ENCODE assay signal across 9 mouse cellular contexts in the genomic region with DNA sequence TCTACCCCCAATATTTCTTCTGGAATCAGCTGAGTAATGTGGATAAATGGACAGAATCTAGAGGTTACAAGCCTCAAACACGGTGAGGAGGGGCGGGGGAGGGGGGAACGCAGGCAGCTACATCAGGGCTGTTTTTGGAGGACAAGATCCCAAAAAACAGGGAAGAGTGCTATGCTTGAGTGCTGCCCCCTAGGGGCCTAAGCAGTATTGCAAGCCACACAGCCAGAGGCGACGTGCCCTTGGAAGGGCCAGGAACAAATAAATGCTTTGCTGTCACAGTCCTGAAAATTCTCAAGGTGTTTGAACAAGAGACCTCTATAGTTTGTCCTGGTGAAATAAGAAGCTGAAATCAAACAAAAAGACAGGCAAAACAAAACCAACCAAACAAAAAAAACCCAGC. TPM values are rescaled to one million over a fixed set of nuclear protein-coding genes. Genes with fewer than 3 reads are reported as not detected.
DNase-seq lines count a peak whose midpoint lies in the region; ATAC-seq and TF ChIP-seq lines count a peak whose summit lies in the region.
"Had no signal": no experiment of that assay in that cellular context is flagged by ENCODE, and none has a peak within 500 bp of the region (broad histone marks: within the 10 kb centered on the region; RNA-seq: fewer than 3 reads in every experiment).

No protein-coding gene starts in this region.

- peak; percentile 85 for TF ChIP-seq CTCF in liver, postnatal 0 days (IDR thresholded peaks at IDR 0.05; ENCODE audit: low read depth)

- H3K9me3 ChIP-seq in midbrain, embryonic 14.5 days (ENCODE audit: control insufficient read depth, low read length) = no peaks in the 10 kb centered on the region
- H3K9me3 ChIP-seq in midbrain, embryonic 15.5 days = no peaks in the 10 kb centered on the region
- no peaks in the 10 kb centered on the region for H3K9me3 ChIP-seq in embryonic facial prominence, embryonic 11.5 days (replicated peaks; ENCODE audit: control insufficient read depth, low read length)
- H3K9me3 ChIP-seq in liver, postnatal 0 days (ENCODE audit: low read length) = peaks cover 4% of the 10 kb centered on the region
- H3K9me3 ChIP-seq: neural tube, embryonic 12.5 days had no signal

- H3K27me3 ChIP-seq in midbrain, embryonic 14.5 days (ENCODE audit: control insufficient read depth, insufficient read depth, low read length) = no peaks in the 10 kb centered on the region
- H3K27me3 ChIP-seq in midbrain, embryonic 15.5 days (replicated peaks) = no peaks in the 10 kb centered on the region
- H3K27me3 ChIP-seq in embryonic facial prominence, embryonic 11.5 days (ENCODE audit: control insufficient read depth, insufficient read depth, low read length) = no peaks in the 10 kb centered on the region
- no peaks in the 10 kb centered on the region for H3K27me3 ChIP-seq in liver, postnatal 0 days (ENCODE audit: insufficient read depth, low read length)
- H3K27me3 ChIP-seq: neural tube, embryonic 12.5 days had no signal

- no peak overlapping the region for H3K4me3 ChIP-seq in midbrain, embryonic 14.5 days (replicated peaks; ENCODE audit: low read depth, low read length)
- H3K4me3 ChIP-seq in midbrain, embryonic 15.5 days = no peak overlapping the region
- no peak overlapping the region for H3K4me3 ChIP-seq in embryonic facial prominence, embryonic 11.5 days (ENCODE audit: low read depth, low read length)
- H3K4me3 ChIP-seq in liver, postnatal 0 days (ENCODE audit: low read depth, low read length) = no peak overlapping the region
- H3K4me3 ChIP-seq: neural tube, embryonic 12.5 days had no signal

- H3K4me1 ChIP-seq in midbrain, embryonic 14.5 days (ENCODE audit: control insufficient read depth, insufficient read depth, low read length) = peaks cover 6% of the 10 kb centered on the region
- H3K4me1 ChIP-seq in midbrain, embryonic 15.5 days = peaks cover 12% of the 10 kb centered on the region
- peaks cover 1% of the 10 kb centered on the region; the same call in 1 of the 2 replicates for H3K4me1 ChIP-seq in embryonic facial prominence, embryonic 11.5 days (ENCODE audit: control insufficient read depth, insufficient read depth, low read length)
- peaks cover 13% of the 10 kb centered on the region for H3K4me1 ChIP-seq in liver, postnatal 0 days (ENCODE audit: insufficient read depth)

- ATAC-seq in midbrain, embryonic 14.5 days (ENCODE audit: low FRiP score, low TSS enrichment) = no peak
- ATAC-seq in midbrain, embryonic 15.5 days (replicated peaks) = no peak
- no peak for ATAC-seq in embryonic facial prominence, embryonic 11.5 days (replicated peaks; ENCODE audit: insufficient number of reproducible peaks, low FRiP score, low TSS enrichment, low read depth)
- ATAC-seq in liver, postnatal 0 days = no peak
- no peak for ATAC-seq in erythroid progenitor cell, adult 5-6 weeks (replicated peaks; ENCODE audit: low FRiP score, poor library complexity, severe bottlenecking)

- WGBS in midbrain, embryonic 14.5 days = 2% methylated on average over 5 of the region's 5 CpGs
- 3% methylated on average over 5 of the region's 5 CpGs for WGBS in midbrain, embryonic 15.5 days
- 6% methylated on average over 5 of the region's 5 CpGs for WGBS in embryonic facial prominence, embryonic 11.5 days
- 6% methylated on average over 5 of the region's 5 CpGs for WGBS in liver, postnatal 0 days (ENCODE audit: insufficient replicate concordance)

- peak; percentile 85 for DNase-seq in midbrain, embryonic 14.5 days
- DNase-seq in adrenal gland, postnatal 14 days = peak; percentile 92
- peak; percentile 86 for DNase-seq in embryonic facial prominence, embryonic 11.5 days (ENCODE audit: low spot score)
- DNase-seq in kidney, postnatal 10 days = peak; percentile 90
- DNase-seq in liver, postnatal 0 days = peak; percentile 82
- DNase-seq in right cerebral cortex, postnatal 25 days = peak; percentile 65

- H3K36me3 ChIP-seq in midbrain, embryonic 14.5 days (ENCODE audit: control insufficient read depth, insufficient read depth, low read length) = no peaks in the 10 kb centered on the region
- H3K36me3 ChIP-seq in midbrain, embryonic 15.5 days (replicated peaks) = no peaks in the 10 kb centered on the region
- no peaks in the 10 kb centered on the region; the same call in 1 of the 2 replicates for H3K36me3 ChIP-seq in embryonic facial prominence, embryonic 11.5 days (replicated peaks; ENCODE audit: control insufficient read depth, insufficient read depth, low read depth, low read length)
- no peaks in the 10 kb centered on the region for H3K36me3 ChIP-seq in liver, postnatal 0 days (replicated peaks; ENCODE audit: insufficient read depth, low read length)
- H3K36me3 ChIP-seq: neural tube, embryonic 12.5 days had no signal

- H3K9ac ChIP-seq in midbrain, embryonic 14.5 days (replicated peaks; ENCODE audit: low read length) = no peak overlapping the region
- H3K9ac ChIP-seq in midbrain, embryonic 15.5 days = no peak overlapping the region
- H3K9ac ChIP-seq in embryonic facial prominence, embryonic 11.5 days (replicated peaks; ENCODE audit: low read length) = no peak overlapping the region
- no peak overlapping the region for H3K9ac ChIP-seq in liver, postnatal 0 days (replicated peaks)
- H3K9ac ChIP-seq: neural tube, embryonic 12.5 days had no signal

- H3K4me2 ChIP-seq in midbrain, embryonic 14.5 days (ENCODE audit: low read length) = no peak overlapping the region
- H3K4me2 ChIP-seq in midbrain, embryonic 15.5 days = no peak overlapping the region
- no peak overlapping the region for H3K4me2 ChIP-seq in embryonic facial prominence, embryonic 11.5 days (ENCODE audit: low read depth, low read length)
- H3K4me2 ChIP-seq in liver, postnatal 0 days (ENCODE audit: low read depth, low read length) = no peak overlapping the region
- H3K4me2 ChIP-seq: neural tube, embryonic 12.5 days had no signal

- TF ChIP-seq EP300 in liver, postnatal 0 days (IDR thresholded peaks at IDR 0.05; ENCODE audit: low read depth) = no peak

- no peak overlapping the region for H3K27ac ChIP-seq in midbrain, embryonic 14.5 days (replicated peaks; ENCODE audit: low read depth, low read length)
- H3K27ac ChIP-seq in midbrain, embryonic 15.5 days = no peak overlapping the region
- no peak overlapping the region for H3K27ac ChIP-seq in embryonic facial prominence, embryonic 11.5 days (replicated peaks; ENCODE audit: low read depth, low read length)
- H3K27ac ChIP-seq in liver, postnatal 0 days (ENCODE audit: low read depth) = no peak overlapping the region
- H3K27ac ChIP-seq: neural tube, embryonic 12.5 days had no signal

RNA-seq across cellular contexts. Expression of a gene that starts 3.6 kb away (rescaled TPM):
- polyA plus RNA-seq in midbrain, embryonic 14.5 days (2014; fragmentation: Nextera tagmentation; extraction: Ambion mirVana) = 3,781 and 4,177 TPM in 2 replicates
- polyA plus RNA-seq in midbrain, embryonic 15.5 days (2015; fragmentation: Nextera tagmentation; extraction: Ambion mirVana) = 3,416 and 3,418 TPM in 2 replicates
- 1,829 and 1,894 TPM in 2 replicates for total RNA-seq in adrenal gland, postnatal 14 days (2021)
- 5,819 and 6,203 TPM in 2 replicates for polyA plus RNA-seq in embryonic facial prominence, embryonic 11.5 days (2014; fragmentation: Nextera tagmentation; extraction: Ambion mirVana)
- 2,313 and 2,332 TPM in 2 replicates for polyA plus RNA-seq in liver, postnatal 0 days (2015; fragmentation: Nextera tagmentation; extraction: Ambion mirVana)
- total RNA-seq in erythroid progenitor cell, adult 5-6 weeks (2015; ENCODE audit: low replicate concordance) = 1,149 and 1,152 TPM in 2 replicates
- 288 and 328 TPM in 2 replicates for total RNA-seq in erythroid progenitor cell, adult 5-6 weeks (2017; ENCODE audit: low replicate concordance)

RNA-seq across cellular contexts. Expression of a gene that starts 22.8 kb away (rescaled TPM):
- 41.6 and 42.6 TPM in 2 replicates for polyA plus RNA-seq in midbrain, embryonic 14.5 days (2014; fragmentation: Nextera tagmentation; extraction: Ambion mirVana)
- 39.0 and 41.0 TPM in 2 replicates for polyA plus RNA-seq in midbrain, embryonic 15.5 days (2015; fragmentation: Nextera tagmentation; extraction: Ambion mirVana)
- total RNA-seq in adrenal gland, postnatal 14 days (2021) = 44.7 and 51.3 TPM in 2 replicates
- polyA plus RNA-seq in embryonic facial prominence, embryonic 11.5 days (2014; fragmentation: Nextera tagmentation; extraction: Ambion mirVana) = 9.0 and 9.6 TPM in 2 replicates
- 3.4 and 3.7 TPM in 2 replicates for polyA plus RNA-seq in liver, postnatal 0 days (2015; fragmentation: Nextera tagmentation; extraction: Ambion mirVana)
- total RNA-seq in erythroid progenitor cell, adult 5-6 weeks (2015; ENCODE audit: low replicate concordance) = 16.6 and 17.6 TPM in 2 replicates
- total RNA-seq in erythroid progenitor cell, adult 5-6 weeks (2017; ENCODE audit: low replicate concordance) = 5.1 and 7.8 TPM in 2 replicates

RNA-seq across cellular contexts. Expression of a gene that starts 32.6 kb away (rescaled TPM):
- 341 and 379 TPM in 2 replicates for polyA plus RNA-seq in midbrain, embryonic 14.5 days (2014; fragmentation: Nextera tagmentation; extraction: Ambion mirVana)
- polyA plus RNA-seq in midbrain, embryonic 15.5 days (2015; fragmentation: Nextera tagmentation; extraction: Ambion mirVana) = 250 and 290 TPM in 2 replicates
- total RNA-seq in adrenal gland, postnatal 14 days (2021) = 84.2 and 99.3 TPM in 2 replicates
- polyA plus RNA-seq in embryonic facial prominence, embryonic 11.5 days (2014; fragmentation: Nextera tagmentation; extraction: Ambion mirVana) = 853 and 854 TPM in 2 replicates
- 135 and 137 TPM in 2 replicates for polyA plus RNA-seq in liver, postnatal 0 days (2015; fragmentation: Nextera tagmentation; extraction: Ambion mirVana)
- 180 and 209 TPM in 2 replicates for total RNA-seq in erythroid progenitor cell, adult 5-6 weeks (2015; ENCODE audit: low replicate concordance)
- 100 and 160 TPM in 2 replicates for total RNA-seq in erythroid progenitor cell, adult 5-6 weeks (2017; ENCODE audit: low replicate concordance)
